Mouse (Mus musculus) gastrocnemius, postnatal 14 days (tissue): ENCODE measurements at regions not wholly inside any gene's neighbourhood (a gene's known extent, or its start where the extent isn't known, plus 50 kb on each side); places are given as distances from the start of the nearest gene placed in this dataset.

Experiments used
- DNase-seq: peaks from one replicate; pipeline ENCODE4 v3.0.0; 2021; ENCODE audit warnings: mixed read lengths
- intact Hi-C: fragments of 180-260 bp; cut with DNase I; formaldehyde crosslinking; loops from one replicate; pipeline ENCODE4 v1.15.1; 2025; ENCODE audit warnings: low total_unique reads

DNA sequence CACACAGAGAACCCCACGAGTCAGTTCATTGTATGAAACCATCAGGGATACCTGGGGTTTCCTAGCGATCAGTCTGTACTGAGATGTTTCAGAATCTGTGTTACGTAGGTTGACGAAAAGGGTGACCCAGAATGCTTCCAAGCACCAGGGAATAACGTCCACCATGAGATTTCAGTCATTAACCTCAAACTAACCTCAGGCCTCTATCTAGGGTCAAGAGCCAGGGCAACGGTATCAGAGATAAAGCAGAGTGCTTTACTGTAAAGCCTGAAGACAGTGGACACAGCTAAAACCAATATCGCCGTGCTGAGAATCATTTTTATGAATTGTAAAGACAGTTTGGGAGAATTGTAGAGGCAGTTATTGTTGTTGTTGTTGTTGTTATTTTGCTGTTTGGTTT lies 52.9 kb upstream of the Errfi1 start:
- intact Hi-C loops = no loop called here
- DNase-seq = no peak

- intact Hi-C loops = no loop called here
- peak; percentile 48 for DNase-seq
Measured at GRCm38 (mm10) chr4:150799550-150800398, 53.9 kb upstream of the Errfi1 start.

- peak; percentile 72 for DNase-seq
- intact Hi-C loops = no loop called here
Measured at GRCm38 (mm10) chr4:150798783-150799530, 54.8 kb upstream of the Errfi1 start.

DNA sequence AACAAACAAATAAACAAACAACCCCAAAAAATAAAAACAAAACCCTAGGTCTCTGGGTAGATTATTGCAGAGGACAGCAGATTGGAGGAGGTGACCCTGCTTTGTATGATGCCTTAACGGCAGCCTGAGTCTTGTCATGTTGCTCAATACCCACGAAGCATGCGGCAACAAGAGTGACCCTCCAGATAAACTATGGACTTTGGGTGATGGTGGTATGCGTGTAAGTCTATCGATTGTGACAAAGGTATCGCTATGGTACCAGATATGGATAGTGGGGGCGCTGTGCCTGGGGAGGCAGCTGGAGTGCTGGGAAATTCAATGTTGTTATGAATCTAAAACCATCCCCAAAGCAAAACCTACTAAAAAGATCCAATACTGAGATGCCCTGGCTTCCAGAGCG lies 55.4 kb upstream of the Errfi1 start:
- intact Hi-C loops = no loop called here
- DNase-seq = no peak

DNA sequence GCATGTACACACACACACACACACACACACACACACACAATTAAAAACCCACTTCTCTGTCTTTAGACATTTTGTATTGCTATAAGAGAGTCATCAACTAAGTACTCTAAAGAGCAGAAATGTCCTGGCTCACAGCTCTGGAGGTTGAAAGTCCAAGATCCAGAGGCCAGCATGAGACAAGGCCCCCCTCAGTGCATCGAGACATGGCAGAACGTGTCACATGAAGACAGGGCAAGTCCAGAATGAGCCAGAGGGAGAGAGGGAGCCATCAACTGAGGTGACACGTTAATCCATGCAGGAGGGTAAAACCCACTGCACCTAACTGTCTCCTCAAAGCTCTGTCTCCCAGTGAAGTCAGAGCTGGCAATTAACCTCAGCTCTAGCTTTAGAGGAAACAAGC lies 56.7 kb upstream of the Errfi1 start:
- intact Hi-C loops = no loop called here
- no peak for DNase-seq

DNA sequence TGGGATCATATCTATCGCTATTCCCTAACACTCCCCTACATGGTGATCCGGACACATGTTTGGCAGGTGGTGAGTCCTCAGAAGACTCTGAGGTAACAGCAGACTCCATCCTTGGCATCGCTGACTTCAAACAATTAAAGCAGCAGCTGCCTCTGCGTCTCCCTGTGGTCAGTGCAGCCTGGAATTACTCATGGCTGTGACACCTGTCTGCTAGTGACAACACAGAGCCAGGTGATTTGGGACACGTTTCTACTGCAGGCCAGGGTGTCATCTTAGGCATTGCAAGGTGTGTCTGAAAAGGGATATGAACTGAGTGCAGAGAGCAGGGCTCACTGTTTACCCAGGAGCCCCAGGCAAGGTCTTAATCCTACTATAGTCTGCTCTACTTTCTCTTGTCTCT lies 58.8 kb upstream of the Errfi1 start:
- intact Hi-C loops = no loop called here
- no peak for DNase-seq

GRCm38 (mm10) chr4:150794257-150794794 lies 59.4 kb upstream of the Errfi1 start:
- DNase-seq = no peak
- intact Hi-C loops = no loop called here

- intact Hi-C loops = no loop called here
- no peak for DNase-seq
Measured at GRCm38 (mm10) chr4:150793146-150793545, 60.6 kb upstream of the Errfi1 start.

GRCm38 (mm10) chr4:150789166-150789565 lies 64.6 kb upstream of the Errfi1 start:
- no peak for DNase-seq
- intact Hi-C loops = no loop called here

DNA sequence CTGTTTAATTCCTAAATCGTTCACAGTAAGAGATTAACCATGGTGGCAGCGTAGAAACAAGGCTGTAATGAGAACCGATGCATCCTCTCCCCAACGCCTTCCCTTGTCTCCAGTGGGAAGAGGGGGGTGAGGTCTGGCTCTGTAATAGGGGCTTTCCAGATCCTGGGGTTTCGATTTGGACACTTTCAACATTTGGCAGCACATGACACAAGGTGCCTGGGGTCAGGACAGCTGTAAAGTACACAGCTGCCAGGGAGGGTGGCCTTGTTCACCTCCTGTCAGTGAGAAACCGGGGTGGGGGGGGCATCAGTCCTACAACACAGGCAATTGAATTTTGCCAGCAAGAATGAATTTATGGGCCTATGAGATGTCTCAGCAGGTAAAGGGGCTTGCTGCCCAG lies 66.6 kb upstream of the Errfi1 start:
- intact Hi-C loops = no loop called here
- no peak for DNase-seq

DNA sequence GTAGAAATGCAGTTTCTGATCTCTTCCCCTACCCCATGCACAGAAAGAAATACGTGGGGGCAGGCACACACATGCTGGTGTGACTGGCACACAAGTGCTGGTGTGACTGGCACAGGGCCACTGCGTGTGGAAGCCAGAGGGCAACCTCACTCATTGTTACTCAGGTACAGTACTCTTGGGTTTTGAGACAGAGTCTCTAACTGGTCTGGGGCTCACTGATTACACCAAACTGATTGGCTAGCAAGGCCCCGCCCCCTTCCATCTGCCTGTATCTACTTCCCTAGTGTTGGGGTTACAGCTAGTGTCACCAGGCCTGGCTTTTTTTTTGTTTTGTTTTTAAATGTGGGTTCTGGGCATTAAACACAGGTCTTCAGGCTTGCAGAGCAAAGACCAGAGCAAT lies 67.1 kb upstream of the Errfi1 start:
- no peak for DNase-seq
- intact Hi-C loops = no loop called here

GRCm38 (mm10) chr4:150784491-150785451 lies 68.9 kb upstream of the Errfi1 start:
- intact Hi-C loops = no loop called here
- DNase-seq = peak; percentile 39

DNA sequence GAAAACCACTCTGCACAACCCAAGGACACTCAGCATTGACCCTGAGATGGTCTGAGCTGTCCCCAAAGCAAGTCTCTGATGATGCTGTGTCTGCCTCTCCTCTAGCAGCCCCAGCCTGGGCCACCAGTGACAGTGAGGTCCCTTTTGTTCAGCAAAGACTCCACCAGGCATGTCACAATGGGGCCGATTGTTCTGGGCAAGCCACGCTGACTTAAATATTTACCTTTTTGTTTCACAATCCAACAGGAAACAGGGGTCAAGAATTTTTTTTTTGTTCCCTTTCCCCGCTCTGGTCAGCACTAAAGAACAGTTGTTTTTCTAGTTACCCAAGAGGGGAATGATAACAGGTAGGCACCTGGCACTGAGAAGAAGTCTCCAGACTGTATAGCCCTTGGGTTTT lies 72.4 kb upstream of the Errfi1 start:
- intact Hi-C loops = no loop called here
- DNase-seq = no peak

DNA sequence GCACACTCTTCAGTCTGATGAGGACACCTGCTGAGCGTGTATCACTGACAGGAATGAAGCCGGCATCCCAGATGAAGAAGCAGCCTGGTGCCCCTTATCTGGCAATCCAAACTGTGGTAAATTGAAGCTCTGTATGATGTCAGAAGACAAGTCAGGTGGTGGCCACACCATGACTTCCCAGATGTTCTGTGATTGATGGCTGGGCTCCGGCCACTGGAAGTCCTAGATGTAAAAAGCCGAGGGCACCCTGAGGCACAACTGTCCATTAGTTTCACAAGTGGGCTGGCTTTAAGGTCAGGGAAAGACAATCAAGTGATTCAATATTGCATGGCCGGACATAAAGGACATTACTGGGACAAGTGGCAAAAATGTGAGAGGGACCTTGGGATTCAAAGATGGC lies 74.4 kb upstream of the Errfi1 start:
- DNase-seq = no peak
- intact Hi-C loops = no loop called here

GRCm38 (mm10) chr4:150778683-150779082 lies 75.0 kb upstream of the Errfi1 start:
- no peak for DNase-seq
- intact Hi-C loops = no loop called here

DNA sequence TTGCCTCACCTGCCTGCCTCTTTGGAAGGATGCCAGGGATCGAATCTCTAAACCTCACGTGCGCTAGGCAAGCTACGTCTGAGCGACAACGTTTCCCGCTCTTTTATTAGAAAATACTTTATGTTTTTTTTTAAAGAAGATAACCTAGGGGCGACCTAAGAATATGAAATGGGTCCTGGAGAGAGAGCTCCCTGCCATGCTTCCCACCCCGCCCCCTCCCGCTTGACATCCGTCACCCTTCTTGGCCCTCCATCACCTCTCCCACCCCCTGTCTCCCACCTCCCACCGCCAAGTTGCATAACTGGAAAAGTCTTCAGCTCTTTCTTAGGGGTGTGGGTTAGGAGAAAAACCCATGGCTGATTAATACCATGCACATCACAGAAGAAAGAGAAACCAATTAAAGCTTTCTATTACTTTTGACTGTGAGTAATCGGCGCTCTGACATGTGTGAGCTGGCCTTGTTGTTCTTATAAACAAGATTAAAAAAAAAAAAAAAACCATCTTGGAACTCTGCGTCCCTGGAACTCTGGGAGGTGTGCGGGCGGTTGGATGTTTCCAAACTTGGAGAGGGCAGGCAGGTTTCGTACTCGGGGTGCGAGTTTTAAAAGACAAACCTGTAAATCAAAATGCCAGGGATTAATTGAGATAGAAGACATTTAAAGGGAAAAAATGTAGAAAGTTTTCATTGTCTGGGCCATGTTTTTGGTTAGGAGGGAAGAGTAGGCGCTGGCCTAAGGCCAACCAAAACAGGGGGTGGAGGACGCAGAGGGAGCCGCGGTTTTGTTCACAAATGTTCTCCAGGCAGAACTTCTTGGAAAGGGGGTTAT lies 77.8 kb upstream of the Errfi1 start:
- DNase-seq = peak; percentile 36
- intact Hi-C loops = no loop called here

GRCm38 (mm10) chr4:150775281-150775680 lies 78.4 kb upstream of the Errfi1 start:
- intact Hi-C loops = no loop called here
- DNase-seq = no peak

- no peak for DNase-seq
- intact Hi-C loops = no loop called here
Measured at GRCm38 (mm10) chr4:150774289-150774914, 79.3 kb upstream of the Errfi1 start.
